ENCODE assay signal across 9 mouse cellular contexts in genomic region chr11:97818571-97818970, GRCm38 (mm10). TPM values are rescaled to one million over a fixed set of nuclear protein-coding genes. Genes with fewer than 3 reads are reported as not detected.
DNase-seq lines count a peak whose midpoint lies in the region; ATAC-seq lines count a peak whose summit lies in the region.
"Had no signal": no experiment of that assay in that cellular context is flagged by ENCODE, and none has a peak within 500 bp of the region (broad histone marks: within the 10 kb centered on the region; RNA-seq: fewer than 3 reads in every experiment).

No protein-coding gene starts in this region.

- WGBS in intestine, embryonic 14.5 days, result 14% methylated on average over 4 of the region's 4 CpGs

- no peaks in the 10 kb centered on the region for H3K9me3 ChIP-seq in intestine, embryonic 14.5 days (ENCODE audit: control insufficient read depth, low read length)

- H3K27ac ChIP-seq in intestine, embryonic 14.5 days (ENCODE audit: low read depth), result peak overlapping the region; percentile 33; the same call in 1 of the 2 replicates

- no peak overlapping the region for H3K4me3 ChIP-seq in intestine, embryonic 14.5 days (ENCODE audit: low read depth, low read length)

- no peaks in the 10 kb centered on the region for H3K27me3 ChIP-seq in intestine, embryonic 14.5 days (replicated peaks; ENCODE audit: control insufficient read depth, insufficient read depth, low read length)

- peaks cover 31% of the 10 kb centered on the region for H3K4me1 ChIP-seq in intestine, embryonic 14.5 days (replicated peaks; ENCODE audit: control insufficient read depth, insufficient read depth, low read length)

- no peak overlapping the region for H3K4me2 ChIP-seq in intestine, embryonic 14.5 days (ENCODE audit: low read length)

- H3K36me3 ChIP-seq in intestine, embryonic 14.5 days (ENCODE audit: control insufficient read depth, insufficient read depth, low read length), result peaks cover 87% of the 10 kb centered on the region

- DNase-seq in adrenal gland, adult (ENCODE audit: inconsistent age in 2 of 2, low spot score in 1 of 2), result peak; percentile 35 to 58
- no peak for DNase-seq in adrenal gland, postnatal 4 days (ENCODE audit: low spot score in 2 of 2)
- peak; percentile 55 for DNase-seq in retina, embryonic 14.5 days (ENCODE audit: low spot score)
- DNase-seq in retina, postnatal 1 day, result no peak
- DNase-seq in intestine, embryonic 14.5 days (ENCODE audit: low spot score), result no peak
- peak; percentile 80 for DNase-seq in lung, postnatal 10 days
- no peak for DNase-seq in right cerebral cortex, postnatal 14 days

- H3K9ac ChIP-seq in intestine, embryonic 14.5 days (ENCODE audit: low read length), result 0 out of 2 replicates have a peak overlapping the region, but pooled peaks have one; percentile 7

- ATAC-seq in intestine, embryonic 14.5 days (replicated peaks; ENCODE audit: low FRiP score, low TSS enrichment, low read depth), result 0 out of 2 replicates have a peak, but pooled peaks have one; percentile 37
- no peak for ATAC-seq in activated CD4-positive, CD25-positive, alpha-beta regulatory T cell, adult 4 months

RNA-seq across cellular contexts. Expression of gene Lasp1, which starts 19.8 kb away (rescaled TPM):
- total RNA-seq in adrenal gland, postnatal 4 days (2021), result 100 to 1,000 TPM; 184 to 192 TPM
- 85.1 and 88.6 TPM in 2 replicates for polyA plus RNA-seq in intestine, embryonic 14.5 days (2014; fragmentation: Nextera tagmentation; extraction: Ambion mirVana)
- polyA plus RNA-seq in activated CD4-positive, CD25-positive, alpha-beta regulatory T cell, adult 4 months (2017; shearing (Covaris generic)), result 10 to 100 TPM; 44.4 to 52.4 TPM

RNA-seq across cellular contexts. Expression of gene B230217C12Rik, which starts 22.0 kb away (rescaled TPM):
- total RNA-seq in adrenal gland, postnatal 4 days (2021), result 1 to 10 TPM; 6.6 to 6.7 TPM
- 8.1 and 9.5 TPM in 2 replicates for polyA plus RNA-seq in intestine, embryonic 14.5 days (2014; fragmentation: Nextera tagmentation; extraction: Ambion mirVana)
- polyA plus RNA-seq in activated CD4-positive, CD25-positive, alpha-beta regulatory T cell, adult 4 months (2017; shearing (Covaris generic)), result 1 to 10 TPM; 1.6 to 1.7 TPM

RNA-seq across cellular contexts. Expression of gene Rpl23, which starts 36.3 kb away (rescaled TPM):
- 1,000 to 10,000 TPM; 1,280 to 1,304 TPM for total RNA-seq in adrenal gland, postnatal 4 days (2021)
- 752 and 786 TPM in 2 replicates for polyA plus RNA-seq in intestine, embryonic 14.5 days (2014; fragmentation: Nextera tagmentation; extraction: Ambion mirVana)
- 1,000 to 10,000 TPM; 1,077 to 1,095 TPM for polyA plus RNA-seq in activated CD4-positive, CD25-positive, alpha-beta regulatory T cell, adult 4 months (2017; shearing (Covaris generic))

RNA-seq across cellular contexts. Expression of gene 1700001P01Rik, which starts 42.9 kb away (rescaled TPM):
- total RNA-seq in adrenal gland, postnatal 4 days (2021), result under 1 TPM in 1 of 2 experiments, not detected in 1; 0.87 TPM
- 0.31 TPM in 2 replicates for polyA plus RNA-seq in intestine, embryonic 14.5 days (2014; fragmentation: Nextera tagmentation; extraction: Ambion mirVana)
- polyA plus RNA-seq in activated CD4-positive, CD25-positive, alpha-beta regulatory T cell, adult 4 months (2017; shearing (Covaris generic)), result under 1 TPM in 1 of 2 experiments, not detected in 1; 0.74 TPM
- total RNA-seq: common myeloid progenitor, adult 5-6 weeks had no signal

RNA-seq across cellular contexts. Expression of gene Cwc25, which starts 52.2 kb away (rescaled TPM):
- 10 to 100 TPM; 23.0 to 24.5 TPM for total RNA-seq in adrenal gland, postnatal 4 days (2021)
- 10.5 and 11.8 TPM in 2 replicates for polyA plus RNA-seq in intestine, embryonic 14.5 days (2014; fragmentation: Nextera tagmentation; extraction: Ambion mirVana)
- 10 to 100 TPM; 21.3 to 22.8 TPM for polyA plus RNA-seq in activated CD4-positive, CD25-positive, alpha-beta regulatory T cell, adult 4 months (2017; shearing (Covaris generic))

Comparison
In these comparisons a context has a peak if more than half of its experiments do, and no peak if none do; other contexts are left out.
1. DNase-seq: peak in adrenal gland, adult (2 of 2), retina, embryonic 14.5 days (single experiment) and lung, postnatal 10 days (single experiment); none in adrenal gland, postnatal 4 days (0 of 2), retina, postnatal 1 day (single experiment), intestine, embryonic 14.5 days (single experiment) and right cerebral cortex, postnatal 14 days (single experiment).